Mouse (Mus musculus) 3134 (cell line): ENCODE data around the gene Psmd3.
A peak's percentile ranks its signal among the peaks of the same experiment; 100 is the strongest.

Experiments used
- DNase-seq: peaks from one replicate; pipeline ENCODE4 v3.0.0-alpha.2; 2011; ENCODE audit warnings: low spot score; ENCODE audit not compliant: insufficient read length; ENCODE audit errors: extremely low read depth

The Psmd3 gene

GRCm38 (mm10) chr11:98742397-98743291 lies 60.3 kb downstream of the Psmd3 start:
- peak; percentile 50 for DNase-seq

GRCm38 (mm10) chr11:98743655-98744345 lies 61.4 kb downstream of the Psmd3 start:
- no peak for DNase-seq

GRCm38 (mm10) chr11:98744456-98745019 lies 62.2 kb downstream of the Psmd3 start:
- DNase-seq: no peak
